Mouse (Mus musculus) MEL (cell line): ENCODE measurements around the gene Gm20388. TPM values are rescaled to one million over a fixed set of nuclear protein-coding genes. Genes with fewer than 3 reads are reported as not detected.

Experiments
- DNase-seq: peaks from one replicate; pipeline ENCODE4 v3.0.0; 2011; ENCODE audit warnings: low read depth, low spot score
- H3K27ac ChIP-seq: 2 replicates; pipeline ENCODE4 v1.5.1; 2012; ENCODE audit warnings: low read depth, mild to moderate bottlenecking, control low read depth, low read length, moderate library complexity; ENCODE audit not compliant: control insufficient read depth
- H3K27me3 ChIP-seq, 2 experiments: fragments of 150-350 bp in 1 of 2; sonication (generic) in 1 of 2; 2 replicates each; pipeline ENCODE4 v1.6.1; 2012; ENCODE audit warnings: low read length in 2 of 2, mild to moderate bottlenecking in 2 of 2, improper control_type of control experiment in 1 of 2, moderate library complexity in 1 of 2; ENCODE audit not compliant: insufficient read depth in 2 of 2, control insufficient read depth in 1 of 2
- H3K36me3 ChIP-seq, 2 experiments: 2 replicates each; pipeline ENCODE4 v1.6.1; 2012 to 2014; ENCODE audit warnings: low read length in 2 of 2, improper control_type of control experiment in 1 of 2, inconsistent platforms in 1 of 2, mild to moderate bottlenecking in 1 of 2; ENCODE audit not compliant: insufficient read depth in 2 of 2, control insufficient read depth in 1 of 2
- H3K4me1 ChIP-seq, 2 experiments: fragments of 150-350 bp in 1 of 2; sonication (generic) in 1 of 2; 2 replicates each; pipeline ENCODE4 v1.6.1; 2012; ENCODE audit warnings: low read length in 2 of 2, improper control_type of control experiment in 1 of 2, mild to moderate bottlenecking in 1 of 2; ENCODE audit not compliant: insufficient read depth in 2 of 2, control insufficient read depth in 1 of 2
- H3K4me3 ChIP-seq, 2 experiments: fragments of 150-350 bp in 1 of 2; sonication (generic) in 1 of 2; 2 replicates each; pipeline ENCODE4 v1.5.1; 2012; ENCODE audit warnings: low read depth in 2 of 2, low read length in 2 of 2, mild to moderate bottlenecking in 2 of 2, moderate library complexity in 2 of 2, control low read depth in 1 of 2, improper control_type of control experiment in 1 of 2; ENCODE audit not compliant: control insufficient read depth in 1 of 2, insufficient read depth in 1 of 2
- H3K79me2 ChIP-seq: 2 replicates; pipeline ENCODE4 v1.6.1; 2012; ENCODE audit warnings: mild to moderate bottlenecking, low read length, moderate library complexity; ENCODE audit not compliant: control insufficient read depth, poor library complexity, insufficient read depth
- H3K9ac ChIP-seq: 2 replicates; pipeline ENCODE4 v1.6.1; 2012; ENCODE audit warnings: low read depth, mild to moderate bottlenecking, control low read depth, low read length, moderate library complexity; ENCODE audit not compliant: control insufficient read depth, poor library complexity, severe bottlenecking
- H3K9me3 ChIP-seq: fragments of 150-350 bp; sonication (generic); replicated peaks from 2 replicates; pipeline ENCODE4 v1.6.1; 2012; ENCODE audit warnings: mild to moderate bottlenecking, low read length, improper control_type of control experiment, moderate library complexity; ENCODE audit not compliant: insufficient read depth
- CHD1 ChIP-seq: IDR thresholded peaks from 2 replicates; pipeline ENCODE4 v1.6.1; 2012; ENCODE audit warnings: low read depth, mild to moderate bottlenecking, inconsistent platforms, low read length, improper control_type of control experiment
- CHD2 ChIP-seq: IDR thresholded peaks from 2 replicates; pipeline ENCODE4 v1.6.1; 2011; ENCODE audit warnings: low read length, improper control_type of control experiment
- CTCF ChIP-seq, 3 experiments: IDR thresholded peaks in 2 of 3; conservative IDR thresholded peaks in 1 of 3; 2 replicates each; pipeline ENCODE4 v1.5.1; 2011 to 2012; ENCODE audit warnings: low read length in 3 of 3, low read depth in 2 of 3, mild to moderate bottlenecking in 2 of 3, improper control_type of control experiment in 1 of 3, inconsistent platforms in 1 of 3, mixed read lengths in 1 of 3, moderate library complexity in 1 of 3; ENCODE audit not compliant: control insufficient read depth in 1 of 3, insufficient read depth in 1 of 3, poor library complexity in 1 of 3, severe bottlenecking in 1 of 3
- E2F4 ChIP-seq: IDR thresholded peaks from 2 replicates; pipeline ENCODE4 v1.6.1; 2011; ENCODE audit warnings: low read depth, low read length, improper control_type of control experiment, borderline replicate concordance
- ETS1 ChIP-seq: IDR thresholded peaks from 2 replicates; pipeline ENCODE4 v1.6.1; 2012; ENCODE audit warnings: low read depth, mild to moderate bottlenecking, inconsistent platforms, low read length, improper control_type of control experiment, moderate library complexity
- GATA1 ChIP-seq: IDR thresholded peaks from 2 replicates; pipeline ENCODE4 v1.6.1; 2011; ENCODE audit warnings: low read depth, low read length, improper control_type of control experiment
- MAFK ChIP-seq: IDR thresholded peaks from 2 replicates; pipeline ENCODE4 v1.6.1; 2011; ENCODE audit warnings: low read depth, mild to moderate bottlenecking, low read length, improper control_type of control experiment, borderline replicate concordance
- MAZ ChIP-seq: IDR thresholded peaks from 2 replicates; pipeline ENCODE4 v1.6.1; 2012; ENCODE audit warnings: low read depth, mild to moderate bottlenecking, inconsistent platforms, low read length, improper control_type of control experiment
- MEF2A ChIP-seq: IDR thresholded peaks from 2 replicates; pipeline ENCODE4 v1.6.1; 2014; ENCODE audit warnings: low read depth, mild to moderate bottlenecking, inconsistent platforms, low read length, improper control_type of control experiment; ENCODE audit not compliant: poor library complexity, insufficient replicate concordance, severe bottlenecking; ENCODE audit errors: extremely low read depth
- MXI1 ChIP-seq: IDR thresholded peaks from 2 replicates; pipeline ENCODE4 v1.6.1; 2011; ENCODE audit warnings: mild to moderate bottlenecking, low read depth, low read length, improper control_type of control experiment
- MYB ChIP-seq: IDR thresholded peaks from 2 replicates; pipeline ENCODE4 v1.6.1; 2011; ENCODE audit warnings: mild to moderate bottlenecking, low read depth, low read length, improper control_type of control experiment
- MYC ChIP-seq: IDR thresholded peaks from 2 replicates; pipeline ENCODE4 v1.6.1; 2011; ENCODE audit warnings: low read depth, mild to moderate bottlenecking, low read length, improper control_type of control experiment, moderate library complexity
- NELFE ChIP-seq: IDR thresholded peaks from 2 replicates; pipeline ENCODE4 v1.6.1; 2011; ENCODE audit warnings: low read depth, low read length, improper control_type of control experiment
- NRF1 ChIP-seq: IDR thresholded peaks from 2 replicates; pipeline ENCODE4 v1.6.1; 2014; ENCODE audit warnings: low read depth, mild to moderate bottlenecking, inconsistent platforms, low read length, improper control_type of control experiment, moderate library complexity; ENCODE audit not compliant: poor library complexity, insufficient read depth, severe bottlenecking
- POLR2A ChIP-seq, 2 experiments: IDR thresholded peaks; 2 replicates each; pipeline ENCODE4 v1.6.1; 2011 to 2012; ENCODE audit warnings: low read length in 2 of 2, mild to moderate bottlenecking in 2 of 2, control low read depth in 1 of 2, improper control_type of control experiment in 1 of 2, low read depth in 1 of 2, moderate library complexity in 1 of 2; ENCODE audit not compliant: control insufficient read depth in 1 of 2, insufficient read depth in 1 of 2, poor library complexity in 1 of 2
- SIN3A ChIP-seq: IDR thresholded peaks from 2 replicates; pipeline ENCODE4 v1.6.1; 2012; ENCODE audit warnings: low read length, improper control_type of control experiment, inconsistent platforms
- SMC3 ChIP-seq: IDR thresholded peaks from 2 replicates; pipeline ENCODE4 v1.6.1; 2011; ENCODE audit warnings: low read depth, low read length, improper control_type of control experiment
- TBP ChIP-seq: IDR thresholded peaks from 2 replicates; pipeline ENCODE4 v1.8.0; 2011; ENCODE audit warnings: low read depth, low read length, improper control_type of control experiment
- TCF12 ChIP-seq: IDR thresholded peaks from 2 replicates; pipeline ENCODE4 v1.6.1; 2014; ENCODE audit warnings: low read depth, mild to moderate bottlenecking, inconsistent platforms, low read length, improper control_type of control experiment, moderate library complexity
- USF1 ChIP-seq: IDR thresholded peaks from 2 replicates; pipeline ENCODE4 v1.6.1; 2014; ENCODE audit warnings: low read depth, mild to moderate bottlenecking, inconsistent platforms, low read length, improper control_type of control experiment, moderate library complexity
- USF2 ChIP-seq, 2 experiments: IDR thresholded peaks; 2 replicates each; pipeline ENCODE4 v1.6.1; 2011 to 2012; ENCODE audit warnings: improper control_type of control experiment in 2 of 2, low read length in 2 of 2, borderline replicate concordance in 1 of 2, inconsistent platforms in 1 of 2, low read depth in 1 of 2, mild to moderate bottlenecking in 1 of 2; ENCODE audit not compliant: insufficient read depth in 1 of 2
- ZC3H11A ChIP-seq: IDR thresholded peaks from 2 replicates; pipeline ENCODE4 v1.6.1; 2012; ENCODE audit warnings: low read depth, mild to moderate bottlenecking, inconsistent platforms, low read length, improper control_type of control experiment
- ZKSCAN1 ChIP-seq: IDR thresholded peaks from 2 replicates; pipeline ENCODE4 v1.6.1; 2012; ENCODE audit warnings: low read depth, mild to moderate bottlenecking, inconsistent platforms, low read length, improper control_type of control experiment, moderate library complexity
- ZNF384 ChIP-seq: IDR thresholded peaks from 2 replicates; pipeline ENCODE4 v1.6.1; 2012; ENCODE audit warnings: low read depth, mild to moderate bottlenecking, inconsistent platforms, low read length, improper control_type of control experiment
- polyA plus RNA-seq, 2 experiments: library from polyadenylated mRNA; stranded (reverse) in 1 of 2; unstranded in 1 of 2; fragments of >175 nt in 1 of 2; fragments of >200 nt in 1 of 2; gene quantifications; 2 replicates each; pipeline versions ENCODE4 v1.2.1 to v1.2.4; 2012; ENCODE audit warnings: low replicate concordance in 2 of 2, low read depth in 1 of 2; ENCODE audit not compliant: insufficient read length in 2 of 2, insufficient read depth in 1 of 2, missing spikeins in 1 of 2
- total RNA-seq: library from RNA; depleted of rRNA; stranded (reverse); fragments of 300-350 nt; gene quantifications from 2 replicates; pipeline ENCODE4 v1.2.3, GENCODE M21; 2012

The Gm20388 gene
- total and polyA plus RNA-seq, 3 experiments = 11.1 to 17.8 TPM; not detected in 1

DNA sequence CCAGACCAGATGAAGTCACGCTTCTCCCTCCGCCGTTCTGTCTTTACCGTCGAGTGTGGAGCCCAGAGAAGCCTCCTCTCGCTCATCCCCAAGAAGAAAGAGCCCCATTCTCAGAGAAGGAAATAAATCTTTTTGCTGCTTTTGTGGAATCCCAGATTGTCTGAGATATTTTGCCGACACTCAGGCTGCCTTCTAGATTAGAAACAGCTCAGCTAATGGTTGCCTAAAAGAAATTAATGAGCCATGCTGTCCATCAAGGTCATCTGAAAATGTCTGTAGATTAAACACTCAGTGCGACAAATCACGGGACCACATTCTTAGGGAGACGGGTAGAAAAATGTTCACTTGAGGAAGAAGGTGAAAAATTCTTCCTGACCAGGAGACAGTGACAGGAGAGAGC is 1481.8 kb downstream of the Gm20388 start:
- DNase-seq = no peak
- TF ChIP-seq MYC (no peak), ZNF384 (no peak), ETS1 (no peak), MXI1 (no peak), SIN3A (no peak), CTCF (IDR thresholded peaks at IDR 0.05 in 2 of 3, conservative IDR thresholded peaks at IDR 0.05 in 1 of 3; ENCODE audit: control insufficient read depth in 1 of 3, insufficient read depth in 1 of 3, low read depth in 2 of 3, low read length in 3 of 3, poor library complexity in 1 of 3, severe bottlenecking in 1 of 3) (no peak), ZC3H11A (no peak)
- TF ChIP-seq, all 39 proteins: peak for 0
- no peaks in the 10 kb centered on the region for H3K4me1 ChIP-seq

GRCm38 (mm10) chr8:121393111-121393510 is 1482.5 kb downstream of the Gm20388 start:
- TF ChIP-seq USF1 (no peak), ZKSCAN1 (no peak), NELFE (no peak), TCF12 (no peak), USF2 (IDR thresholded peaks at IDR 0.05; ENCODE audit: borderline replicate concordance in 1 of 2, insufficient read depth in 1 of 2, low read depth in 1 of 2, low read length in 2 of 2) (no peak)
- Histone ChIP-seq H3K27ac (no peak overlapping the region), H3K9me3 (no peaks in the 10 kb centered on the region), H3K9ac (no peak overlapping the region), H3K79me2 (no peaks in the 10 kb centered on the region), H3K36me3 (no peaks in the 10 kb centered on the region), H3K27me3 (no peaks in the 10 kb centered on the region), H3K4me3 (no peak overlapping the region), H3K4me1 (no peaks in the 10 kb centered on the region)
- DNase-seq = no peak

More for the DNA sequence above, 1481.8 kb downstream of the Gm20388 start:
- Histone ChIP-seq H3K36me3 (no peaks in the 10 kb centered on the region), H3K79me2 (no peaks in the 10 kb centered on the region), H3K4me3 (no peak overlapping the region), H3K9me3 (no peaks in the 10 kb centered on the region), H3K27me3 (no peaks in the 10 kb centered on the region), H3K27ac (no peak overlapping the region), H3K9ac (no peak overlapping the region)

DNA sequence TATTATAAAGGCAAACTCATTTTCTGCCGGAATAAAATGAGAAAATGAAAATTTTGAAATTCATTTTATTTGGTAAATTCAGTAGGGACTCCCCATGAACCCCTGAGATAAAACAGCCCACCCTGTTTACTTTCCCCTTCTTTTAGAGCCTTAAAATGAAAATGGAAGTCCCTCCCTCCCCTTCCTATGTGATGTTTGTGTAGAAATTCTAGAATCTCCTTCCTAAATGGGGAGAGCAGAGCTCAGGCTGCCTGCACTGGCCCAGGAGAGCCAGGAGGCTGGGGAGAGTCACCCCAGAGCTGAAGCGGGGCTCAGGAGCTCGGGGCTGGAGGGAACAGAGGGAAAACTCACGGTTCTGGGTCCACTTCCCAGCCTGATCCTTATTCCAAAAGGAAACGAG is 1484.0 kb downstream of the Gm20388 start:
- Histone ChIP-seq H3K27ac (no peak overlapping the region), H3K4me1 (no peaks in the 10 kb centered on the region), H3K79me2 (no peaks in the 10 kb centered on the region), H3K27me3 (no peaks in the 10 kb centered on the region), H3K36me3 (no peaks in the 10 kb centered on the region), H3K4me3 (no peak overlapping the region), H3K9ac (no peak overlapping the region), H3K9me3 (no peaks in the 10 kb centered on the region)
- DNase-seq = no peak
- TF ChIP-seq CHD2 = no peak
- no peak for TF ChIP-seq MAFK
- TF ChIP-seq E2F4 = no peak
- no peak for TF ChIP-seq NELFE
- no peak for TF ChIP-seq SIN3A
- no peak for TF ChIP-seq NRF1
- no peak for TF ChIP-seq CTCF (IDR thresholded peaks at IDR 0.05 in 2 of 3, conservative IDR thresholded peaks at IDR 0.05 in 1 of 3; ENCODE audit: control insufficient read depth in 1 of 3, insufficient read depth in 1 of 3, low read depth in 2 of 3, low read length in 3 of 3, poor library complexity in 1 of 3, severe bottlenecking in 1 of 3)
- TF ChIP-seq GATA1 = no peak
- no peak for TF ChIP-seq CHD1
- TF ChIP-seq POLR2A (IDR thresholded peaks at IDR 0.05; ENCODE audit: control insufficient read depth in 1 of 2, insufficient read depth in 1 of 2, low read depth in 1 of 2, low read length in 2 of 2, poor library complexity in 1 of 2) = no peak
- no peak for TF ChIP-seq MYC
- TF ChIP-seq ETS1 = no peak
- TF ChIP-seq TBP = no peak
- TF ChIP-seq USF1 = no peak
- no peak for TF ChIP-seq MEF2A
- TF ChIP-seq MYB = no peak
- TF ChIP-seq MAZ = no peak
- TF ChIP-seq SMC3 = no peak
